Mouse (Mus musculus) neural tube, embryonic 11.5 days (tissue): Measurements from ENCODE around the gene Fam160b1. TPM values are rescaled to one million over a fixed set of nuclear protein-coding genes. Genes with fewer than 3 reads are reported as not detected.

Experiments
- ATAC-seq: fragments of 200-750 bp; cut with Nextera tagmentation; 2 replicates; pipeline ENCODE4 v1.8.0; 2017; ENCODE audit warnings: moderate number of reproducible peaks, mild to moderate bottlenecking, moderate TSS enrichment, moderate library complexity; ENCODE audit not compliant: insufficient read depth, low FRiP score, low TSS enrichment
- DNase-seq: peaks from one replicate; pipeline ENCODE4 v3.0.0-alpha.2; 2015; ENCODE audit warnings: low spot score
- H3K27ac ChIP-seq: fragments of 300-500 bp; sonication (generic); 2 replicates; pipeline ENCODE4 v1.5.1; 2014; ENCODE audit warnings: low read depth, mild to moderate bottlenecking, low read length
- H3K27me3 ChIP-seq: fragments of 300-500 bp; sonication (generic); 2 replicates; pipeline ENCODE4 v1.6.1; 2014; ENCODE audit warnings: mild to moderate bottlenecking, low read length, mixed read lengths; ENCODE audit not compliant: control insufficient read depth, insufficient read depth
- H3K36me3 ChIP-seq: fragments of 300-500 bp; sonication (generic); 2 replicates; pipeline ENCODE4 v1.6.1; 2014; ENCODE audit warnings: mild to moderate bottlenecking, low read length, moderate library complexity, mixed read lengths; ENCODE audit not compliant: control insufficient read depth, insufficient read depth
- H3K4me1 ChIP-seq: fragments of 300-500 bp; sonication (generic); 2 replicates; pipeline ENCODE4 v1.6.1; 2014; ENCODE audit warnings: low read length, mixed read lengths; ENCODE audit not compliant: control insufficient read depth, insufficient read depth
- H3K4me2 ChIP-seq: fragments of 300-500 bp; sonication (generic); 2 replicates; pipeline ENCODE4 v1.6.1; 2014; ENCODE audit warnings: low read depth, mild to moderate bottlenecking, moderate library complexity
- H3K4me3 ChIP-seq: fragments of 300-500 bp; sonication (generic); 2 replicates; pipeline ENCODE4 v1.5.1; 2014; ENCODE audit warnings: low read depth, low read length
- H3K9ac ChIP-seq: fragments of 300-500 bp; sonication (generic); 2 replicates; pipeline ENCODE4 v1.6.1; 2014; ENCODE audit warnings: mild to moderate bottlenecking, low read length
- H3K9me3 ChIP-seq: fragments of 300-500 bp; sonication (generic); 2 replicates; pipeline ENCODE4 v1.6.1; 2016; ENCODE audit warnings: low read length; ENCODE audit not compliant: control insufficient read depth
- WGBS: fragments of 180-500 bp; shearing (Covaris S2); extraction: QIAGEN DNeasy Blood & Tissue Kit; methylation state at CpG from one replicate; pipeline ENCODE4 v1.1.7; 2014; 5-methylcytosine and 5-hydroxymethylcytosine counted together
- polyA plus RNA-seq: library from polyadenylated mRNA; unstranded; fragments of >200 nt; fragmentation: Nextera tagmentation; extraction: Ambion mirVana; gene quantifications from 2 replicates; pipeline ENCODE4 v1.2.1, GENCODE M21; 2014

The Fam160b1 gene
- polyA plus RNA-seq, 1 experiment from 2014 or later: 17.7 TPM

DNA sequence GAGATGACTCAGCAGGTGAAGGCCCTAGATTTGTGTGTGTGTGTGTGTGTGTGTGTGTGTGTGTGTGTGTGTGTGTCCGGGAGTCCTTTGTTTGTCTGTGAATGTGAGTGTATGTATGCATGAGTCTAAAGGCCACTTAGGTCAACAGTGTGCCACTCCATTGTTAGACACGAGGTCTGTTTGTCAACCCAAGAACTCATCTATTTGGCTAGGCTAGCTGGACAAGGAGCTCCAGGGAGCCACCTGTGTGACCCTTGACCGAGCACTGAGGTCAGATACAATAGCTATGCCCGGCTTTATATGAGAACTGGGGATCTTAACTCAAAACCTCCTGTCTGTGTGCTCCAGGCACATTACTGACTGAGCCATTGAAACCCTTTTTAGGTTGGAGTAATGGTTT is 38.0 kb upstream of the Fam160b1 start:
- no peaks in the 10 kb centered on the region for H3K4me1 ChIP-seq
- no peak for DNase-seq
- H3K36me3 ChIP-seq: no peaks in the 10 kb centered on the region
- H3K27ac ChIP-seq: no peak overlapping the region
- H3K27me3 ChIP-seq: no peaks in the 10 kb centered on the region
- H3K9ac ChIP-seq: no peak overlapping the region
- 74% methylated on average over 4 of the region's 4 CpGs for WGBS
- H3K4me3 ChIP-seq: no peak overlapping the region
- H3K9me3 ChIP-seq: no peaks in the 10 kb centered on the region; the same call in 1 of the 2 replicates
- ATAC-seq: no peak
- no peak overlapping the region for H3K4me2 ChIP-seq

DNA sequence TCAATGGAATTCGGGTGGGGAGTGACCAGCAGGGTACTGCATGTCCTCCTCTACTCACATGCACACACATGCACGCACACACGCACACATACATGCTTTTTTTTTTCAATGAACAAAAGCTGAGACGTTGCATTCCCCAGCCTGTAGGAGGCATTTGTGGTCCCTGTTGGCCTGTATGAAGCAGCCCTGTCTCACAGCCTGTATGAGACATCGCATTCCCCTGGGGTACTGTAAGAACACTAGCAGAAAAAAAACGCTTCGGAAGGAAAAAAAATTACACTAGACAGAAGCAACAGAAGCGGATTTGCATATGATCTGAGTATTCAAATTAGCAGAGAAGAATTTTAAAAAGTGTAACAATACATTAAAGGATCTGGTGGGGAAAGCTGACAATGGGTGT is 37.4 kb upstream of the Fam160b1 start:
- no peaks in the 10 kb centered on the region; the same call in 1 of the 2 replicates for H3K9me3 ChIP-seq
- H3K27ac ChIP-seq: no peak overlapping the region
- no peak overlapping the region for H3K9ac ChIP-seq
- no peaks in the 10 kb centered on the region for H3K36me3 ChIP-seq
- 85% methylated on average over 8 of the region's 8 CpGs for WGBS
- no peaks in the 10 kb centered on the region for H3K4me1 ChIP-seq
- ATAC-seq (no peak), DNase-seq (no peak)
- H3K4me3 ChIP-seq: no peak overlapping the region
- no peaks in the 10 kb centered on the region for H3K27me3 ChIP-seq
- no peak overlapping the region for H3K4me2 ChIP-seq

DNA sequence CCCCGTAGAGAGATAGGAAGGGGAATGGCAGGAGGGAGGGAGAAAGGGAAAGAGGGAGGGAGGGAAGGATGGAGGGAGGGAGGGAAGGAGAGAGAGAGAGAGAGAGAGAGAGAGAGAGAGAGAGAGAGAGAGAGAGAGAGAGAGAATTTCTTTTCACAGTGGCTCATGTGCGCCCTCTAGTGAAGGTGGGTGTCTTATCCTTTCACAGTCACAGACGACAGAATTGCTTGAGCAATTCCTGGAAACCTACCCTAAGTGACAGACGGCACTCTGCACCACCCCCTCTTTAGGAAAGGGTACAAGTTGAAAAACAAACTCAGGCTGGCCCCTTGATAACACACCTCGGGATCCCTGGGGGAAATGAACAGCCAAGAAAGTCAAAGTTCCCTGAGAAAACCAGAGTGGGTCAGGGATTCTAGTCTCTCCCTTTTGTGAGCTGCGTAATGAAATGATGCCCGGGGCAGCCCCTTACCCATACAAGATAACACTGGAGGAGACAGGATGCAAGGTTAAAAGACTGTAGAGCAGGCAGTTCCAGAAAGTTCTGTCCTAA is 34.7 kb upstream of the Fam160b1 start:
- Histone ChIP-seq H3K4me2 (no peak overlapping the region), H3K4me1 (no peaks in the 10 kb centered on the region), H3K27ac (no peak overlapping the region), H3K36me3 (no peaks in the 10 kb centered on the region), H3K27me3 (no peaks in the 10 kb centered on the region), H3K9ac (no peak overlapping the region), H3K9me3 (no peaks in the 10 kb centered on the region), H3K4me3 (no peak overlapping the region)
- no peak for ATAC-seq
- DNase-seq: peak; percentile 71
- 34% methylated on average over 7 of the region's 7 CpGs for WGBS

DNA sequence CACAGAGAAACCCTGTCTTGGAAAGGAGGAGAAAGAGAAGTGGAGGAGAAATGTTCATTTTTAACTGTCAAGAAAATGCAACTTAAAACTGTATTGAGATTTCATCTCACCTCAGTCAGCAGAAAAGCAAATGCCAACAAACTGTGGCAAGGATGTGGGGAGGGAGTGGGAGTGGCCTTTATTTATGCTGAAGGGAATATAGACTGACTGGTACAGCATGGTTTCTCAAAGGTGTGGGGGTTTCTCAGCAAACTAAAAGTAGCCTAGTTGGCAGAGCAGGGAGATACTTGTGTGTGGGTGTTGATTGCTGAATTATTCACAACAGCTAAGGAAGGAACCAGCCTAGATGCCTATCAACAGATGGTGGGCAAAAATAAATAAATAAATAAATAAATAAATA is 32.8 kb upstream of the Fam160b1 start:
- H3K9ac ChIP-seq: no peak overlapping the region
- DNase-seq: no peak
- H3K4me2 ChIP-seq: no peak overlapping the region
- H3K36me3 ChIP-seq: no peaks in the 10 kb centered on the region
- no peak overlapping the region for H3K4me3 ChIP-seq
- H3K4me1 ChIP-seq: no peaks in the 10 kb centered on the region
- H3K9me3 ChIP-seq: no peaks in the 10 kb centered on the region
- H3K27me3 ChIP-seq: no peaks in the 10 kb centered on the region
- ATAC-seq: no peak
- H3K27ac ChIP-seq: no peak overlapping the region

DNA sequence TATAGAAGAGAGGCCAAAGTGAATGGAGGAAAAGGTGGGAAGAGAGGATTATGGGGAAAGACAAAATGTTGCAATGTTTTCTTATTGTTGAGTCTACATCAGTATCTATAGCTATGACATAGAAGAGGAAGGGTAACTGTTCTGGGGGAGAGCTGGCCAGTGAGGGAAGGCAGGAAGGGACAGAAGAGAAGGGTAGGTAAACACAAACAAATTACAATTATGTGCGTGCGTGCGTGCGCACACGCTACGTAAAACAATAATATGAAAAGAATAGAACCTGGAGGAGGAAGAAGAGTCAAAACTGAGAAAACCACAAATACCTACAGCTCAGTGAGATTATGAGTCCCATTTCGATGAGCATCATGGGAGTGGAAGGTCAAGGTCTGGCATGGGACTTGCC is 32.2 kb upstream of the Fam160b1 start:
- H3K4me3 ChIP-seq: no peak overlapping the region
- no peak for ATAC-seq
- no peak for DNase-seq
- H3K36me3 ChIP-seq: no peaks in the 10 kb centered on the region
- no peaks in the 10 kb centered on the region for H3K27me3 ChIP-seq
- H3K4me2 ChIP-seq: no peak overlapping the region
- H3K9me3 ChIP-seq: no peaks in the 10 kb centered on the region
- 94% methylated on average over 7 of the region's 7 CpGs for WGBS
- H3K4me1 ChIP-seq: no peaks in the 10 kb centered on the region
- no peak overlapping the region for H3K27ac ChIP-seq
- H3K9ac ChIP-seq: no peak overlapping the region

DNA sequence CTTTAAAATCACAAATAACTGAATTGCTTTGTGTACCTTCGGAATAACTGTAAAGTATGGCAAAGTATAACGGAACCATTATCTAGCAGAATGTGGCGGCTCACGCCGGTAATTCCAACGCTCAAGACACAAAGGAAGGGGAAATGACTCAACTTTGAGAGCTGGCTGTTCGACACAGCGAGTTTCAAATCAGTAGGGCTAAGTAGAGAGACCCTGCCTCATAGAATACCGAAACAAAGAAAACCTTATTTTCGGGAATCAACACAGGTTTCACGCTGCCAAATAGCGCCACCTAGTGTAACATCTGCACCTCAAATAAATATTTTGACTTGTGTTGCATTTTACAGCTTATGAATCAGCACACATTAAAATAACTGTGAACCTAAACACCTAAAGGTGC is 31.7 kb upstream of the Fam160b1 start:
- WGBS: 59% methylated on average over 12 of the region's 12 CpGs
- Histone ChIP-seq H3K9me3 (no peaks in the 10 kb centered on the region), H3K36me3 (no peaks in the 10 kb centered on the region), H3K4me3 (no peak overlapping the region), H3K9ac (no peak overlapping the region), H3K27ac (no peak overlapping the region), H3K27me3 (no peaks in the 10 kb centered on the region), H3K4me2 (no peak overlapping the region), H3K4me1 (no peaks in the 10 kb centered on the region)
- ATAC-seq (no peak), DNase-seq (no peak)

DNA sequence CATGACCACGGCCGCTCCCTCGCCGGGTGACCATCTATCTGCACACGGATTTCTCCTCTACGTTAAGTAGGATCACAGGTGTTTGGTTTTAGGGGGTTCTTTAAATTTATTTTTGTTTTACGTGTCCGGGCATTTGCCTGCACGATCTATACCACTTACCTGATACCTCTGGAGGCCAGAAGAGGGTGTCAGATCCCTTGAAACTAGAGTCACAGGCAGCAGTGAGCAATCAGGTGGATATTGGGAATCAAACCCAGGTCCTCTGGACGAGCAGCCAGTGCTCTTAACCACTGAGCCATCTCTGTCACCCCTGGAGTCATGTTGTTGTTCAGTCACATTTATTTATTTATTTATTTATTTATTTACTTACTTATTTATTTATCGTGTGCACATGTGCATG is 30.2 kb upstream of the Fam160b1 start:
- DNase-seq: no peak
- Histone ChIP-seq H3K4me2 (no peak overlapping the region), H3K4me3 (no peak overlapping the region), H3K36me3 (no peaks in the 10 kb centered on the region), H3K9ac (no peak overlapping the region), H3K27ac (no peak overlapping the region), H3K27me3 (no peaks in the 10 kb centered on the region), H3K4me1 (no peaks in the 10 kb centered on the region), H3K9me3 (no peaks in the 10 kb centered on the region)
- no peak for ATAC-seq
- 76% methylated on average over 11 of the region's 11 CpGs for WGBS

DNA sequence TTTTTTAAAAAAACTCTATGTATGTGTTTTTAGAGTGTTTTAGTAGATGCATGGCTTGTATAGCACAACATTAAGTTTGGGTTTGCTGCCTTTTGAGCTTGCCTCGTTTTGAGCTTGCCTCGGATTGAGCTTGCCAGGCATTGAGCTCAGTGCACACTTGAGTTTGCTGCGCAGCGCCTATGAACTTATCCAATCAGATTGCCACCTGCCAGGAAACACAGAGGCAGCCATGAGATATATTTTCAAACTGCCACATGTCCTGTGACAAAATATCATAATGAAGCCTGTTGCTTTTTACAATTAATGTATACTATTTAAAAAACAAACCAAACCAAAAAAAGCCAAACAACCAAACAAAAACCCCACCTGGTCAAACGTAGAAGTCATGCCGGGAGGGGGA is 29.2 kb upstream of the Fam160b1 start:
- ATAC-seq (no peak), DNase-seq (no peak)
- no peak overlapping the region for H3K27ac ChIP-seq
- no peak overlapping the region for H3K4me2 ChIP-seq
- H3K9ac ChIP-seq: no peak overlapping the region
- 83% methylated on average over 6 of the region's 6 CpGs for WGBS
- H3K9me3 ChIP-seq: no peaks in the 10 kb centered on the region
- H3K4me1 ChIP-seq: no peaks in the 10 kb centered on the region
- no peaks in the 10 kb centered on the region for H3K27me3 ChIP-seq
- no peak overlapping the region for H3K4me3 ChIP-seq
- no peaks in the 10 kb centered on the region for H3K36me3 ChIP-seq

DNA sequence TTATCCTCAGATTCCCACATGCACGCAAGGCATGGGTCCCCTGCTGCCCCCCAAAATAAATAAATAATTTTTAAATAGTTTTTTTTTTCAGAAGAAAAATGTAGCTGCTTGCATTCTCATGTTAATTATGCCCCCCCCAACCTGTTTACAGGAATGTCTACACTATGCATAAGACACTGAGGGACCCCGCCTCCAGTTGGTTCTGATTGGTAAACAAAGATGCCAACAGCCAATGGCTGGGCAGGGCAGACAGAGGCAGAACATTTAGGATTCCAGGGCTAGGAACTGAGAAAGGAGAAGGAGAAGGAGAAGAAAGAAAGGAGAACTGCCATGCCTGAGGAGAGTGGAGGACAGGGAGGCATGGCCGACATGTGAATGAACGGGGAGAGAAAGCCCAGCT is 27.1 kb upstream of the Fam160b1 start:
- Histone ChIP-seq H3K27me3 (no peaks in the 10 kb centered on the region), H3K9ac (no peak overlapping the region), H3K9me3 (no peaks in the 10 kb centered on the region), H3K4me2 (no peak overlapping the region), H3K4me3 (no peak overlapping the region), H3K27ac (no peak overlapping the region), H3K4me1 (no peaks in the 10 kb centered on the region), H3K36me3 (no peaks in the 10 kb centered on the region)
- WGBS: 87% methylated on average over 4 of the region's 4 CpGs
- DNase-seq: no peak
- no peak for ATAC-seq
